Mouse (Mus musculus): ENCODE measurements at regions not wholly inside any gene's neighbourhood (a gene's known extent, or its start where the extent isn't known, plus 50 kb on each side); places are given as distances from the start of the nearest gene placed in this dataset.

DNA sequence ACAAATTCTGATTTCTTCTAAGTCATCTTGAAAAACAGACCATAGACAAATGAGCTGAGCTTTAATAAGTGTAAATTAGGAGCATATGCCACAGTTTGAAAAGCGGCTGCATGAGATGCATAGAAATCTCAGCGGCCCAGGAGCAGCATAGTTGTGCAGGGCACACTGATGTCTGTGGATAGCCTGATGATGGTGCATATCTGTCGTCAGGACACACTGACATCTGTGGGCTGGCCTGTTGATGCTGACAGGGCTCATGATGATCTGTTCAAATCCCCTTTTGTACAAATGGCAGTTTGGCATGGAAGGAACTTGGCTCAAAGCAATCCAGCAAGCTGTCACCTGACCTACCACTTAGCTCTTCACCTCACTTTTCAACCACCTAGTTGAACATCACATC is 128.5 kb upstream of the Vrk2 start:
- TF ChIP-seq CTCF (IDR thresholded peaks at IDR 0.05) (no peak), POLR2A (IDR thresholded peaks at IDR 0.05; ENCODE audit: insufficient read depth, low read depth, low read length) (no peak), EP300 (IDR thresholded peaks at IDR 0.05; ENCODE audit: insufficient read depth, low read depth, low read length) (no peak)
